Mouse (Mus musculus): ENCODE measurements around the gene Wdfy3.
A peak's percentile ranks its signal among the peaks of the same experiment; 100 is the strongest.

DNA sequence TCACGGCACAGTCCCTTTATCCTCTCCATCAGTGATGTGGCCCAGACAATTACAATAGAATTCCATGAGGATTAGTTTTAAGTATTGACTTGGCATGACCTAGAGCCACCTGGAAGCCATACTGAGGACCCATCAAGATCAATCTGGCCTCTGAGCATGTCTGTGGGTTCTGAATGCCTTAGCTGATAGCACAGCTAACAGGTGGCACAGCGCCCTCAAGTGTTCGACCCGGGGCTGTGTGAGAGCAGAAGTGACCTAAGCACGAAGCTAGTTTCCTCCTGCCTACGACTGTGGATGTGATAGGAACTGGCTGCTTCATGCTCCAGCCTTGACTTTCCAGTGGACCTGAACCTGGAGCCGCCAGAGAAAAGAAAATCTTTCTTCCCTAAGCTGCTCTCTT lies 215.1 kb downstream of the Wdfy3 start:
- TF ChIP-seq CTCF (IDR thresholded peaks at IDR 0.05; ENCODE audit: low read depth) (peak; percentile 62), EP300 (IDR thresholded peaks at IDR 0.05; ENCODE audit: low read depth) (no peak)
